Mouse (Mus musculus): ENCODE results near the gene Pgpep1.

Gene Pgpep1

DNA sequence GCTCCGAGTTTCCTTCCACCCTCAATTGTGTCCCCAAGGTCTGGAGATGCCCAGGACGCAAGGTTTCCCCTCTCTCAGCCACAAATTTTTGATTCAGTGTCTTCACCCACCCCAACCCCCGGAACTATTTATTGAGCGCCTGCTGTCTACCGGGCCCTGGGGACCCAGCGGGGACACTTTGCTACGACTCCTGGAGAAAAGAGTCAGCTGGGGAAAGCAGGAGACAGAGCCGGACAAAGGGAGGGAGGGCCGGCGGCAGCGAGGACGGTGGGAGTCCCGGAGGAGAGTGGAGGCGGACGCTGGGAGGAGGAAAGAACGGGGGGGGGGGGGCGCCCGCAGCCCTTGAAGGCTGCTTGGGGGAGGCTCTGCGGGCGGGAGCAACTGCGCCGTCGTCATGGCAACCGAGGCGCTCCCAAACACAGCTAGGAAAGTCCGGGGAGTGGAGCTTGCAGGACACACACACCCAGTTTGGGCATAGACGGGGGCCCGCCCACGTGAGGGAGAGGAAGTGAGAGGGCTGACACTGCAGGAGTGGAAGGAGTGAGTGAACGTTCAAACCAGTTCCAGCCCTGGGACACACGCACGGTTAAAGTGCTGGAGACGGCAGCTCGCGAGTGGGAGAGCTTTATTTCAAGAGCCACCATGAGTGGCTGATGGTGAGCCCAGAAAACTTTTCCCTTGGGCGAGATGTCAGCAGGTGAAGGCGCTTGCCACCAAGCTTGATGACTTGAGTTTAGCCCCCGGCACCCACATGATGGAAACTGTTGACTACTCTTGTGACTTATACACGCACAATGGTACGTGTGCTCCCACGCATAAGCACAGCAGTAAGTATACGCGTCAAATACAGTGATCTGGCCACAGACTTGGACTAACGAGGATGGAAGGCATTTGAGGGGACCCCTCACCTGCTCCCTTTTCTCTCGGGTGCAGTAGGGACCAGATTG, 50.1 kb downstream of the Pgpep1 start:
- peak; percentile 76 to 78 for DNase-seq (ENCODE audit: low read depth in 2 of 2, low spot score in 2 of 2)

DNA sequence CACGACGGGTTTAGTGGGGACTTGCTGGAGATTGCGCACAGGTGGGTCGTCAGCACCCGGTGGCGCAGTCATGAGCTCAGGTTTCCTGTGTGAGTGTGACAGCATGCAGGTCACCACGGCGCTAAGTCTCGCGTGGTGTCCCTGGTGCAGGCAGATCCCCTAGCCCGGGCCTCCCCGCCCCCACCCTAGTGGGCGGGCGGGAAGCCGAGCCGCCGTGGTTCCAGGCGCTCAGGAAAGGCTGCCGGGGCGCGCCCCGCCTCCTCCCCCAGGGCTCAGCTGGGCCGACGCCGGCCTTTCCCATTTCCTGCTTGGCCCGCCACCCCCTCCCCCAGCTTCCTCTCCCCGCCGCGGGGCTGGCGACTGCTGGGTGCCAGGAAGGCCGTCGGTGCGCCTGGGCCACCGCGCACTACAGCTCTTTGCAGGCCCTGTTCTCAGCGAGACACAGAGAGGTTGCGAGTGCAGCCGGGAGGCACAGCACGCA, 50.8 kb downstream of the Pgpep1 start:
- DNase-seq (ENCODE audit: low read depth in 2 of 2, low spot score in 2 of 2) = peak; percentile 70 to 74

DNA sequence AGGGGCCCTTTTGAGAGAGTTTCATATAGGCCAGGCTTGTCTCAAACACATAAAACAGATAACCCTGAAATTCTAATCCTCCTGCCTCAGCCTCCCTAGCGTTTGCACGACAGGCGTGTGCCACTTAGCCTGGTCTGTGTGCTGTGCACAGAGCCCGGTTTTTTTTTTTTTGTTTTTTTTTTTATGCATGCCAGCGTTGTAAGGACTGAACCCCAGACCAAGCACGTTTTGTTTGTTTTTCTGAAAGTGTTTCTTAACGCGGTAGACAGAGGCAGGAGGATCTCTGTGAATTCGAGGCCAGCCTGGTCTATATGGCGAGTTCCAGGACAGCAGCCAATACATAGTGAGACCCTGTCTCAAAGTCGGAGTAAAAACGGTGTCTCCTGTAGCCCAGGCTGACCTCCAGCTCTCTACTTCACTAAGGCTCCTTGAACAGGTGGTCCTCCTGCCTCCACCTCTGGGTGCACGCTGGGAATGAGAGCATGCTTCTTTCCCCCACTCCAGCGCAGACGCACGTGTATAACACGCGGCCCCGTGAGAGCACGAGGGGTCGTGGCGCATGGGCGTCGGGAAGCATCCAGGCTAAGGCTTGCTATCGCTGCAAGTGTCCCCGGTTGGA, 51.3 kb downstream of the Pgpep1 start, which contains the start of gene Ssbp4:
TSS of gene Ssbp4 (minus strand) at position 124 of the 619 bp plus-strand sequence.
- no peak for DNase-seq (ENCODE audit: low read depth in 2 of 2, low spot score in 2 of 2)

DNA sequence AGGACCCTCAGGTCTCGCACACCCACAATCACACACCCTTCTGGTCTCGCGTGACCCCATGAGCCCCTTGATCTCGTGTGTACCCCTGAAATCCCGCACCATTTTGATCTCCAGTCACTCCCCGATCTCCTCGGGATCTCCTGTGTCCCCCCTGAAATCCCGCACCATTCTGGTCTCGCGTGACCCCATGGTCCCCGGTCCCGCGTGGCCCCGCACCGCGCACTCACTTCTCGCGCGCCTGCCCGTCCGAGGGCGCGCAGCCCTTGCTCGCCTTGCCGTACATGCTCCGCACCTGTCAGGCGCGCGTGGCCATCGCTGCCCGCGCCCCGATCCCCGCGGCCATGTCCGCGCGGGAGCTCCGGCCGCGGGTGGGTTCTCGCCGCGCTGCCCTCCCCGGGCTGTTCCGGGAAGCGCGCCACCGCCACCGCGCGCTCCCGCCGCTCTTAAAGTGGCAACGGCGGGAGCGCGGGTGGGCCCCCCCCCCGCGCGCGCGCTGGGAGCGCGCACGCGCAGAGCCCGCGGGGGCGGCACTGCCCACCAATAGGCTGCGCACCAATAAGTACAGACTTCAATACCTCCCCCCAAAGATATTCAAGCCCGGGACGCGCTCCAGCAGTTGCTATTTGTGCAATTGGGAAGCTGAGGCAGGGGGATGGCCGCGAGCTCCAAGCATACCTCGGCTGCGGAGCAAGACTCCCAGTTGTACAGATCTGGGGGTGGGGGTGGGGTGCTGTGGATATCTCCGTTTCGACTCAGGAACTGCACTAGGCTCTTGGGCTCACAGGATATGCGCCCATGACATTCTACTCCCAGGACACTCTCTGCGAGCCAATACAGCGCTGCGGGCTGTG, 52.1 kb downstream of the Pgpep1 start:
- DNase-seq (ENCODE audit: low read depth in 2 of 2, low spot score in 2 of 2) = peak in 1 of 2 experiments; percentile 33

DNA sequence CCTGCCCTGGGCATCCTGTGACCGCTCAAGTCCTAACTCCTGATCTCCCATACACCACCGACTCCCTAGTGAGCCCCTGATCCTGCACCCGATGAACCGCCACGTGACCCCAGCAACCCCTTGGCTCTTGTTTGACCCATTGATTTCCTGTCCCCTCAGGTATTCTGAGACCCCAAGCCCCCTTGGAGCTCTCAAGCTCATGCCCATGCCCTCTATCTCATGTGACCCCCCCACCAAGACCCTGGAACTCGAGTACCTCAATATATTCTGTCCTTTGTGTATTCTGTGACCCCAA, 52.6 kb downstream of the Pgpep1 start:
- no peak for DNase-seq (ENCODE audit: low read depth in 2 of 2, low spot score in 2 of 2)

DNA sequence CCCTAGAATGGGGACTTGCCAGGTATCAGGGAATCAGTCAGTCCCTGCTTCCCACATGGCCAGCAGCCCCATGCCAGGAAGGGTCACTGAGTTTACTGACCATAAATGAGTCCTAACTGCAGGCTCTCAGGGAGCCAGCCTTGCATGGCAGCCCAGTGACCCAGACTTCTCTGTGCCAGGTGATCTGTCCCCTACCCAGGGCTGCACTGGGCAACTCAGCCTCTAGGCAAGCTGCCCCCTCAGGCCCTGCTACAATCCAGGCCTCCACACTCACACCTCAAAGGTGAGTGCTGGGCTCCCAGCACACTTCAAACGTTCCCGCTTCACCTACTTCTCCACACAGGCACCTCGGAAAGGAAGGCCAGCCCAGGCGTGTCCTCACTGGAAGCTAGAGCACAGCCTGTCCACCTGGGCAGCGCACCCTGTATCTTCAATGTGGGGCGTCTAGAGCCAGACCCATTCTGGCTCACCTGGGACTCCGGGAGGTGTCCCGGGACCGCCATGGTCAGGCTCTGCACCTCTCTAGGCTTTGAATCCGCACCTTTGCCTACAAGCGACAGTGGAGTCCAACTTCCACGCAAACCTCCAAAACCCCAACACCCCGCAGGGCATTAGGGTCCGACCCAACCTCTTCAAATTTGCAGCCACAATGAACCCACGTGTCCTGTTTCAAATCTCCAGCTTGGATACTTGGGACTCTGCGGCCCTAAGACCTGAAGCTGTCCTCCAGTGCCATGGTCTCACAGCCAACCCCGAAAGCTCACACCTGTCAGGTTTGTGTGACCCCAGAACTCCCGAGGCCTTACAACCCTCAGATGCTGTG, 53.2 kb downstream of the Pgpep1 start:
- DNase-seq (ENCODE audit: low read depth in 2 of 2, low spot score in 2 of 2) = no peak

DNA sequence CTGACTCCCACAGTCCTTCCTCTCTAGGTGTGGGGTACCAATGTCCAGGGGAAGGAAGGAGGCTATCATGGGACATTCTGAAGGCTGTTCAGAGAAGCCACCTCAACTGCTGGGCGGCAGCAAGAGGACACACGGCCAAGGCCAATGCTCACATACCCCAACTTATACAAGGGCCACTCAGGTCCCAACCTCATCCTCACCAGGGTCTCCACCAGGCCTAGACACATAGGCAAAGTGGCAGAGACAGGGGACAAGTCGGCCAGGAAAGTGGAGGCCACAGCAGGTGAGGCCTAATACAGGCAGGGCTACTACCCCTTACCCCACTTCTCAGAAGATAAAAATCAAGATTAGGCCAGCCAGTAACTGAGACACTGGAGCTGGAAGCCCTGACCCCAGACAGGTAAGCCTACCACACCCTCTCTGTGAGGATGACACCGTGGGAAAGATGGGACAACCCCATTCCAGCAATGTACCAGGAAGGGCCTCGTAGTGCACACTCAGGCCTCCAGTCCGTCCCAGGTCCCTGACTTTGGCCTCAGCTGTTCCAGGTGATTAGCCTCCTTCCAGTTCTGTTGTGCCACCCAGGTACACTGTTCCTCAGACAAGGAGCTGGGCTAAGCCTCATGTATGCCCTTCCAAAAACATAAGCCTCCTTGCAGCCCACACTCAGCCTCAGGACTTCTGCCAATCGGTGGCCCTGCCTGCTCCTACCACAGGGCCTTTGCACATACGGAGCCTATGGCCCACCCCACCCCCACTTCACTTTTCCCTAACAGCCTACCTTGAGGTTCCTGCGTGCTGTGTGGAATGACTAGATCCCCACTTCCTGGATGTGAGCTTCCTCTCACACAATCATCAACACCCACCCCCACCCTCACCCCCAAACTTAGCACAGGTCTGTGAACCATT, 54.1 kb downstream of the Pgpep1 start:
- no peak for DNase-seq (ENCODE audit: low read depth in 2 of 2, low spot score in 2 of 2)

DNA sequence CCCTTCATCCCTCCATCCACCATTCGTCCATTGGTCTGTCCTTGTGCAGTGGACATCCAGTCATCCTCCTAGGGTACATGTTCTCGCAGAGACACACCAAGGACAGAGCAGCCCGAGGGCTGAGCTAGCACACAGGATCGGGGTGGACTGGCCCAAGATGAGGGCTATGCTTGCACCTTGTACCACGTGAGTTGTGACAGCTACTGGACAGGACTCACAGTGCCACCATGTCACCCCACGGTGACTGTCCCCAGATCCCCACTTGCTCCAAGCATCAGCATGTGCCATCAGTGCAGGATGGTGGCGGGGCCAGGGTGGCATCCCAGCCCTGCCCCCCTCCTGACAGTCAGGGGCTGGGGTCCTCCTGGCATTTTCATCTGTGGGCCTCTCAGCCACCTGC, 55.6 kb downstream of the Pgpep1 start:
- DNase-seq (ENCODE audit: low read depth in 2 of 2, low spot score in 2 of 2) = no peak

DNA sequence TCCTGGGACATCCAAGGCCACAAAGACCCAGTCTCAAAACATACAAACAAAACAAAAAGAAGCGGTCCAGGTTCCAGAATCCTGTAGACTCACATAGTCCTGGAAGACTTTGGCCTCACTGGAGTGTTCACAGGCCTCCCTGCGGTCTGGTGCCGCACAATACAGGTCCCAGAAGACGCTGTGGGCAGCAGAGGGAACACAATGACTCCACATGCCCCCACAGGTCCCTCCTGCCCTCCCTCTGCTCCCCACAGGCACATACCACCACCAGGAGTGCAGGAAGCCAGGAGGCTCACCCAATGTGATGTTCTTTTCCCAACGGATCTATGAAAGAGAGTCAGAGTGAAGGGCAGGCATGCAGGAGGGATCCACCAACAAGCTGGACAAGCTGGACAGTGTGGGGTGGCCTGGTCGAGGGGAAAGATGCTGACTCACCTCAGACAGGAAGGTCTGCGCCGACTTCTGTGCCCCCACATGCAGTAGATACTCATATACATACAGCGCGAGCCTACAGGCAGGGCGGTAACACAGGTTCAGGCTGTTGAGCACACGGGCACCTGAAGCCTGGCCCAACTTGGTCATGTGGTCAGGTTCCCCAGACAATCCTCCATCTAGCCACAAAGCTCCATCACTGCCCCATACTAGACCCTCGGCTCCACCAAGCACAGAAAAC, 57.9 kb downstream of the Pgpep1 start:
- no peak for DNase-seq (ENCODE audit: low read depth in 2 of 2, low spot score in 2 of 2)

DNA sequence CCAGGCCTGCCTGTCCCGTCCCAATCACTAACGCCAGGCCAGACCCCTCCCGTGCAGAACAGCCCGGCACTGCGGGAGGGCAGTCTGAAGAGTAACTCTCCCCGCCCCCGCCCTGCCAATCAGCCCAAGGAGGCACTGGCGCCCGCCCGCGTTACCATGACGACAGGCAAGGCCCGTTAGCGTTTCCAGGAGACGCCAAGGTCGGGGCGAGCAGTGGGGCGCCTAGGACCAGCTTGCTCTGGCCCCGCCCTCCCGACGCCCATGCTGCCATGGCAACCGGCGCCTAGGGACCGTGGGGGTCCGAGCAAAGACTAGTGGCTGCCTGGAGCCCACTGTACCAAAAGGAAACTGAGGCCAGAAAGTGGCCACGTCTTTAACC, 58.9 kb downstream of the Pgpep1 start:
- no peak for DNase-seq (ENCODE audit: low read depth in 2 of 2, low spot score in 2 of 2)

DNA sequence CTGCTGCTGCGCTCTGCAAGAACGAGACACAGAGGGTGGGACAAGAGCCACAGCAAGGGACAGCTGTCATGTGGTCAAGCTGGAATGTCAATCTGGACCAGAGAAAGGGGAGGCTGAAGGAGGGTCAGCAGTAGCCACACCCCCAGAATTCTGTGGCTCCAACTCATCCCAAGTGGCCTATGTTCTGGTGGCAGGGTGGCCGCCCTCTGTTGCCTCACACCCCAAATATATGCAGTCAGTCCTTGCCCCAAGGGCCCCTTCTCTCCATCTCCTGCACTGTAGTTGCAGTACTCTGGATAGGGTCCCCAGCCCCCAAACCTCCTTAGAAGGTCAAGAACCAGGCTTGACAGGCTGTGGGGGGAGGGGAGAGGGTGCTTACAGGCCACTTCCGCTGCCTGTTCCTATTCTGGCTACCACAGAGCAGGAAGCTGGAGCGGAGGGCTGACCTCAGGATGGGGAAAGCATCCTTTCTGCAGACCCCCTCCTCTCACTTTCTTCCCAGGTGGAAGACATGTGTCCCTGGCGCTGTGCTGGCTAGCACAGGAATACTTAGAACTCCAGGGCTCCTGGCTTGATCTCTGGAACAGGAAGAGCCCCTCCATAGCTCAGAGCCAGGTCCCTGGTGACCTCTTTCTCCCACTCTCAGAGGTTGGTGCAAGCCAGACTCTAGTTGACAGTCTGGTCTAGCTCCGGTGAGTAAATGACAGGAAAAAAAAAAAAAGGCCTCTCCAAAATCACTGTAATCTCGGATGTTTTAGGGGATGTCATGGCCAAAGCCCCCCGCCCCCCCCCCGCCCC, 59.5 kb downstream of the Pgpep1 start:
- no peak for DNase-seq (ENCODE audit: low read depth in 2 of 2, low spot score in 2 of 2)

DNA sequence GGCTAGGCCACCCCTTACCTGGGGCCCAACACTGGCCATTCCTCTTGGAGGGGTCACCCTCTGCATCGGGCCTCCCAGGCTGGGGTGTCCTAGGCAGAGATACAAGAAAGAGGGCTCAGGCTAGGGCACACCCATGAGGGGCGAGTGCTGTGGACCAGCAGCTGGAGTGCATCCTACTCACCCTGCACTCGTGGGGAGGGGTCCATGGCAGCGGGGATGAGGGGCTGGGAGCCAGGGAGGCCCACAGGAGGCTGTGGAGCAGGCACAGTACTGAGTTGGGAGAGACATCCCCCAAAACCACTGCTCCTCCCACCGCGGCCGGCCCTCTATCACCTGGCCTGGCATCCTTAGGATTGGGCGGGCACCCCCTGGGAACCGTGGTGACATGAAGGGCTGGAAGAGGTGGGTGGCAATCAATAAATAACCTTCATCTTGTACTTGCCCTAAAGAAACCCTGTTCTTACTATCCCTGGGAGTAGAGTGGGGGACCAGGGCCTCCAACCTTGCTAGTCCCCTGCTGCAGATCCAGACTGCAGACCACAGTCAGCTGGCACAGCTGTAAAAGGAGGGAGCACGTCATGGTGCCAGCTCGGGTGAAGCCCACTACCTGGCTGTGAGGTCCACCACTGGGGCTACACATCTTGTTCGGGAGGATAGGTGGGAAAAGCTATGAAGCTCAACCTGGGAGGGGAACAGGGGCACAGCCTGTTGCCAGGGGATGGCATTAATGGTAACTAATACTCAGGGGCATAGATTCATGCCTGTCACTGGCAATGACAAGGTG, 60.5 kb downstream of the Pgpep1 start:
- no peak for DNase-seq (ENCODE audit: low read depth in 2 of 2, low spot score in 2 of 2)

DNA sequence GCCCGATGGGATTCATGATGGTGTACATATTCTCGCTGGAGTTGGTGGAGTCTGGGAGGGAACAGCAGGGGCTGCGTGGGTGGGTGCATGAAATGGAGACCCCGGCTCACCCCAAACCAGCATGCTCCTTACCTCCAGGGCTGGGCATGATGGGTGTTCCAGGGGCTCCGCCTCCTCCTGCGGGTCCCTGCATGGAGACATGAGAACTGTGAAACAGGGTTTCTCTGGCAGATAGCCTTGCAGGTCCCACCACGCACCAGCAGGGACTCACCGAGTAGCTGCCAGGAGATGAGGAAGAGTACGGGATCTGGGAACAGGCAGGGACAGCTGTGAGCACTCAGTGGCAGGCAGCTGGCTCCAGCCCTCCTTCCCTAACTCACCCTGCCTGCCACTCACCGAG, 61.5 kb downstream of the Pgpep1 start:
- DNase-seq (ENCODE audit: low read depth in 2 of 2, low spot score in 2 of 2) = no peak

DNA sequence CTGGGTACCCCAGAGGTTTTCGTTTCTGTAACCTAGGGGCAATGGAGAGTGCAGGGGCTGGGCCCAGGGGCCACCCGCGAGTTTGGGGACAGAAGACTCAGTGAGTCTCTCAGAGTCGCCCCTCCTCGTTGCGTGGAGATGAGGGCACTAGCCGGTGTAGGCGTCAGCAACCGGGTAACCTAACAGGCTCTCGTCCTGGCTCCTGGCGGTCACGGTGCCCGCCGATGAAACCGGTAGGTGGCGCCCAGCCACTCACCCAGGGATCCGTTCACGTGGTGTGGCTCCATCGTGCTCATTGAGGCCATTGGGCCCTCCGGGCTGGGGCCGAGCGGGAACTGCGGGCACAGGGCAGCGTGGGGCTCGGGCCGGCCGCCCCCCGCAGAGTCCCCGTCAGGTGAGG, 61.9 kb downstream of the Pgpep1 start:
- no peak for DNase-seq (ENCODE audit: low read depth in 2 of 2, low spot score in 2 of 2)

DNA sequence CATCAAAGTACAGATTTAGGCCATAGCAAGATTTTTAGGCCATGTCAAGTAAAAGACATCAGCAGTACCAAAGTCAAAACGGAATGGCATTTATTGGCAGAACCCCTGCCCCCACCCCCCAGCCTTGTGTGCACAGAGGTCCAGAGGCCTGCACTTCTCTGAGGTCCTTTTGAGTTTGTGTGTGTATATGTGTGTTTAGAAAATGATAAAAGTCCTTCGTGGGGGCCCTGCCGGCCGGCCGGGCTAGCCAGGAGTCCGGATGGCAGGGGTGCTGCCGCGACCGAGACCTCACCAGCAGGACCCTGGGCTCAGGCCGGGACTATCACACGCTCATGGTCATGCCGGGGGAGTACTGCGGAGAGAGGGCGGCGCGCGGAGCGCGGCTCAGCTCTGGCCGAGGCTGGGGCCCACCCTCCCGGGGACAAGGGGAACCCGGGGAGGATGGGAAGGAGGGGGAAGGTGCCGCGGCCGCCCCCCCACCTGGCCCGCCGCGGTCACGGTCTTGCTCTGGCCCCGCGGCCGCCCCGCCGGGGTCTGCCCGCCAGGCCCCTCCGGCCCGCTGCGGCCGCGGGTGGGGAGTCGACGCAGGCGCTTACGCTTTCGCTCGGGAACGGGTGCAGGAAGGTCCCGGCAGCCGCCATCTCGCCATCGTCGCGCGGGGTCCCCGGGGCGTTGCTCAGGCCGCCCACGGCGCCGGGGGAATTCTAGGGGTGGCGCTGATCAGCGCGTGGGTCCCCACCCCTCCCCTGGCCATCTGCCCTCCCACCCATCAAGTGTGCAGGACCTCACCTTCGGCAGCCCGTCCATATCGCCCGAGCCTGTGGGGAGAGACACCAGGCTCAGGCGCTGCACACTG, 62.5 kb downstream of the Pgpep1 start:
- no peak for DNase-seq (ENCODE audit: low read depth in 2 of 2, low spot score in 2 of 2)

DNA sequence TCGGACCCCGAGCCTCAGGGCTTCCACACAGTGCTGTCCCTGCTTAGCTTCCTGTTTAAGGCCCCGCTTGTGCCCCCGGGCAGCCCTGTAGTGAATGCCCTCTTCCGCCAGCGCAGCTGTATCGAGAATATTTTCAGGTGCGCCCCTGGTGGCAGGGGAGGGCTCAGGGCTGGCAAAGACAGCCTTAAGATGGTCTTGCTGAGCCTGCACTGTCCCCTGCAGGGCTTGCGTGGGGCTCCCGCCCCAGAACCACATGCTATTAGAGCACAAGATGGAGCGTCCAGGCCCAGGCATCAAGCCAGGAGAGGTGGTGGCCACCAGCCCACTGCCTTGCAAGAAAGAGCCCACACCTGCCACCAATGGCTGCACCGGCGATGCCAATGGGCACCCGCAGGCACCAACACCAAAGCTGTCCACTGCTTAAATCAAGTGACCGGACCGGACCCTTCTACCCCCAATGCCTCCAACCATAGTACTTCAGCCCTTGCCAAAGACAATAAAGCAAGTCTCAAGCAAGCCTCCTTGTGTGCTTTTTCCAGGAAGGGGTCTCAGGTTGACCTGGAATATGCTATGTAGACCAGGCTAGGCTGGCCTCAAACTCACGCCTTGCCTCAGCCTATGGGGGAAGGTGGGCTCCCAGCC, 63.3 kb downstream of the Pgpep1 start:
- DNase-seq (ENCODE audit: low read depth in 2 of 2, low spot score in 2 of 2) = peak in 1 of 2 experiments; percentile 51

Data from CD8-positive naive resting alpha-beta T cell, adult 2 months (primary cell).